Mouse (Mus musculus): ENCODE results near the gene Ooep. TPM values are rescaled to one million over a fixed set of nuclear protein-coding genes. Genes with fewer than 3 reads are reported as not detected.
"Not testable (repeated sequence)": the region's sequence is repeated elsewhere in the genome, so short reads cannot be mapped to it uniquely, and the experiment has no call there.

Gene Ooep
- total RNA-seq, 2 experiments from 2014 or later, result 0.21 to 0.29 TPM

DNA sequence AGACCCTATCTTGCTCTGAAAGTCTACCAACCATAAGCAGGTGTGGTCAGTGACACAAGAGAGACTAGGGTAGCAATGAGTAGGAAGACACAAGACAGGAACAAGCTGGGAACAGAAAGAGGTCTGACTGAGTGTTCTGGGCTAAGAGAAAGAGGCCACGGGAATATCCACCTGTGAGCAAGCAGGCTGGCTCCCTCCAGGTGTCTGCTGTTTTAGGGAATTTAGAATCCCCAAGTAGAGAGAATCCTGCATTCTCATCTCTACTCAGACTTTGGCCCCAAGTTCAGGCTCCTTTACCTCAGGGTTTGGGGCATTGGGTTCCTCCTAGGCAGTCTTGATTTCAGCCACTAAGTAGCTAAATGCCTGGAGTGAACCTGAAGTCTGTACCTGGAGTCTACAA, 51.2 kb downstream of the Ooep start, which contains the start of gene Omt2b:
Omt2b (plus strand) TSS at position 301 of the 400 bp plus-strand sequence.
- not testable (repeated sequence) for DNase-seq (ENCODE audit: low spot score in 2 of 2)

Other genes starting within 250 kb of the Ooep start
- gene Gsta4, start 196.0 kb downstream of the Ooep start, total RNA-seq (2021), result 10 to 100 TPM; 41.1 to 51.5 TPM
- not detected for gene Gsta1, start 148.1 kb downstream of the Ooep start, total RNA-seq (2021)
- not detected for gene Gm3776, start 121.6 kb downstream of the Ooep start, total RNA-seq (2021)
- gene Gm10639, start 88.8 kb downstream of the Ooep start, total RNA-seq (2021), result under 1 TPM in 1 of 2 experiments, not detected in 1; 0.93 TPM
- not detected for gene Omt2a, start 63.9 kb downstream of the Ooep start, total RNA-seq (2021)
- not detected for gene Omt2b, start 51.1 kb downstream of the Ooep start, total RNA-seq (2021)
- gene Gsta2, start 22.9 kb downstream of the Ooep start, total RNA-seq (2021), result not detected
- not detected for gene Dppa5a, start 10.5 kb downstream of the Ooep start, total RNA-seq (2021)
- gene Ddx43, start 17.1 kb upstream of the Ooep start, total RNA-seq (2021), result under 1 TPM in 1 of 2 experiments, not detected in 1; 0.14 TPM
- gene Cgas, start 64.5 kb upstream of the Ooep start, total RNA-seq (2021), result 1 to 10 TPM in 1 of 2 experiments, under 1 TPM in 1; 0.81 to 1.1 TPM
- 10 to 100 TPM; 22.8 to 23.9 TPM for gene Mto1, start 69.5 kb upstream of the Ooep start, total RNA-seq (2021)
- 1 to 10 TPM; 1.0 to 1.2 TPM for gene Gm17324, start 70.1 kb upstream of the Ooep start, total RNA-seq (2021)
- 1,000 to 10,000 TPM; 3,391 to 3,794 TPM for gene Eef1a1, start 110.4 kb upstream of the Ooep start, total RNA-seq (2021)
- 10 to 100 TPM; 19.3 to 20.0 TPM for gene Slc17a5, start 209.3 kb upstream of the Ooep start, total RNA-seq (2021)
- 1 to 10 TPM; 6.3 to 7.4 TPM for gene Cd109, start 236.8 kb upstream of the Ooep start, total RNA-seq (2021)